Mouse (Mus musculus): ENCODE data around the gene Med27.

Med27 gene

GRCm38 (mm10) chr2:29473907-29474306 lies 127.3 kb downstream of the Med27 start:
- DNase-seq: no peak

GRCm38 (mm10) chr2:29476702-29477101 lies 130.1 kb downstream of the Med27 start:
- DNase-seq: no peak

- DNase-seq: no peak
Measured at GRCm38 (mm10) chr2:29481856-29482255, 135.2 kb downstream of the Med27 start.

GRCm38 (mm10) chr2:29482979-29483718 lies 136.5 kb downstream of the Med27 start:
- no peak for DNase-seq

- DNase-seq: no peak
Measured at GRCm38 (mm10) chr2:29485519-29485918, 138.9 kb downstream of the Med27 start.

GRCm38 (mm10) chr2:29486491-29486890 lies 139.9 kb downstream of the Med27 start:
- no peak for DNase-seq

- DNase-seq: no peak
Measured at GRCm38 (mm10) chr2:29487652-29488051, 141.0 kb downstream of the Med27 start.

- no peak for DNase-seq
Measured at GRCm38 (mm10) chr2:29488379-29489236, 142.0 kb downstream of the Med27 start.

- DNase-seq: no peak
Measured at GRCm38 (mm10) chr2:29491656-29492055, 145.0 kb downstream of the Med27 start.

- no peak for DNase-seq
Measured at GRCm38 (mm10) chr2:29493396-29494031, 146.9 kb downstream of the Med27 start.

- no peak for DNase-seq
Measured at GRCm38 (mm10) chr2:29495271-29495670, 148.7 kb downstream of the Med27 start.

- no peak for DNase-seq
Measured at GRCm38 (mm10) chr2:29500601-29501350, 154.2 kb downstream of the Med27 start.

- no peak for DNase-seq
Measured at GRCm38 (mm10) chr2:29501381-29501780, 154.8 kb downstream of the Med27 start.

- DNase-seq: no peak
Measured at GRCm38 (mm10) chr2:29504848-29505247, 158.2 kb downstream of the Med27 start.

GRCm38 (mm10) chr2:29506411-29506810 lies 159.8 kb downstream of the Med27 start:
- no peak for DNase-seq

GRCm38 (mm10) chr2:29513131-29513530 lies 166.5 kb downstream of the Med27 start:
- no peak for DNase-seq

GRCm38 (mm10) chr2:29514836-29515235 lies 168.2 kb downstream of the Med27 start:
- DNase-seq: no peak

- no peak for DNase-seq
Measured at GRCm38 (mm10) chr2:29515831-29516447, 169.3 kb downstream of the Med27 start.

GRCm38 (mm10) chr2:29516621-29517170 lies 170.1 kb downstream of the Med27 start:
- DNase-seq: no peak

- no peak for DNase-seq
Measured at GRCm38 (mm10) chr2:29519402-29519801, 172.8 kb downstream of the Med27 start.

- no peak for DNase-seq
Measured at GRCm38 (mm10) chr2:29520206-29520605, 173.6 kb downstream of the Med27 start.

GRCm38 (mm10) chr2:29521486-29521885 lies 174.9 kb downstream of the Med27 start:
- DNase-seq: no peak

Data from right cerebral cortex, postnatal 4 days (tissue).